Mouse (Mus musculus) C2C12 (cell line): ENCODE results near the gene Ube2q2.

Experiments
- CTCF ChIP-seq: IDR thresholded peaks from one replicate; pipeline ENCODE4 v1.5.1; 2011; ENCODE audit not compliant: control insufficient read depth, insufficient read depth, insufficient read length
- FOSL1 ChIP-seq: IDR thresholded peaks from one replicate; pipeline ENCODE4 v1.8.0; 2011; ENCODE audit warnings: mild to moderate bottlenecking, low read length; ENCODE audit not compliant: poor library complexity, insufficient read depth, severe bottlenecking
- USF1 ChIP-seq: IDR thresholded peaks from one replicate; pipeline ENCODE4 v1.6.1; 2011; ENCODE audit warnings: low read depth, mild to moderate bottlenecking, control low read depth, moderate library complexity

DNA sequence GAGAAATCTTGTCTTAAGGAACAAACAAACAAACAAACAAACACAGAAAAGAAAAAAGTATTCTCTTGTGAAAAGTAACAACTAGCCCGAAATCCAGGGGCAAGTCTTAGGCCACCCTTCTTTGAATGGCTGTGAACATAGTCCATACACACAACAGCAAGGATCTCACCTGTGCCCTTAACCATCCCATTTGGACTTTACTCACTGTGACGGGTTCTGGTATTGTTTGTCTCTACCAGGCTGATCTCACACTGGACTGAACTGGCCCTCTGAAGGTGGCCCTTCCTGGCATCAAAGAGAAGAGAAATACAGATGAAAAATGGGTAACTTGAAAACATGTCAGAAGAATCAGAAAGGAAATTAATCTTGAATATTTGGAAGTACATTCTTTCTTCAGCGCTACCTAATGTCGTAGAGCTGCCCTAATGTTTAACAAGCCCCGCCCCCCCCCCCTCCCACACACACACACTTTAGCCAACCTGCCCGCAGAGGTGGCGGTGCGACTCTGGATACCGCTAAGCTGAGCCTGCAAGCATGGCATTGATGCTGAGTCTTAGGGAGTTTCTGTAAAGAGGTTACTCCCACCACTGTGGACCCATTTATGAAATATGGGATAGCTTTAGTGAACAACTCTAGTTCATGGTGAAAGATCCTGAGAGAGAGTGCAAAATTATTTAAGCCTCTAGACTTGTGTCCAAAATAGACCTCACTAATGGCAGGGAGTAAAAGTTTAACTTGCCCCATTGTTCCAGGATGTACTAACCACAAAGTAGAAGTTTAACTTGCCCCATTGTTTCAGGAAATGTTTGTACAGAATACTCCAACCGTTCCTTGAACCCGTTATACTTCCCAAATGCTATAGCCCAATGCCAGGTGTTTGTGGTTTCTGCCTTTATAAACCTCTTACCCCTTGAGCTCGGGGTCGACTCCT lies 87.8 kb downstream of the Ube2q2 start:
- TF ChIP-seq CTCF (no peak), USF1 (no peak), FOSL1 (no peak)
